Mouse (Mus musculus) thymus, postnatal 25 days (tissue): ENCODE data around the gene Ccdc27.

ENCODE experiments used
- DNase-seq: peaks from one replicate; pipeline ENCODE4 v3.0.0; 2022

Ccdc27 gene

GRCm38 (mm10) chr4:154024729-154025521 lies 17.6 kb downstream of the Ccdc27 start:
- no peak for DNase-seq

GRCm38 (mm10) chr4:154023754-154024601 lies 18.5 kb downstream of the Ccdc27 start:
- no peak for DNase-seq

DNA sequence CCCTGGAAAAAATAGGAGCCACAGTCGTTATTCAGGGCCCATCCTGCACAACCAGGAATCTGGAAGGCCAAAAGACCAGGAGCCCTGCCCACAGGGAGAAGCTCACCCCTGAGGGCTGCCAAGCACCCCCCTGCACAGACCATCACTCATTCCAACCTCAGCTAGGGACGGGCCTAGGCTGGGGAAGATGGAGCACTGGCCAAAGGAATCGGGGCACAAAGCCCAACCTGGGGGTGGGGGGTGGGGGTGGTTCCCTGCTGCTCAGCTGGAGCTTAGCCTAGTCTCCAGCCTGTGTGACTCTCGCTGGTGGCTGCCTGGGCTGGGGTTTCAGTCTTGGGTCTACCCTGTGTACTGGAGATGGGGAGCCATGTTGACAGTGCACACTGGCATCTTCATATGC lies 19.6 kb downstream of the Ccdc27 start:
- DNase-seq, result no peak

DNA sequence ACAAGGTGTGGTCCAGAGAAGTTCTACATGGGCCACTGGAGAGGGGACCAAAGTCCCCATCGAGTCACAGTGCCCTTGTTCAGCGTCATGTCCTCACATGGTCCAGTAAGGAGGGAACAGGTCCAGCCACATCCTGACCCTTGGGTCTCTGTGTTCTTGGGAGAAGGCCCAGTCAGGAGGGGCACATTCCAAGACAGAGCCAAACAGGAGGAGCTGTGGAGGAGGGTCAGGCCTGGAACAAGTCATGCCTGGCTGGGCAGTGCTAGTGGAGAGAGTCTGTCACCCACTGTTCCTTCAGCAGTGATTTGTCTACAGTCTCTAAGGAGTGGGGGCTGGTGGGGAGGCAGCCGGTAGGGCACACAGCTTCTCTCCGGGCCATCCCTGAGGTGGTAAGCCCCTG lies 20.1 kb downstream of the Ccdc27 start:
- DNase-seq, result no peak

DNA sequence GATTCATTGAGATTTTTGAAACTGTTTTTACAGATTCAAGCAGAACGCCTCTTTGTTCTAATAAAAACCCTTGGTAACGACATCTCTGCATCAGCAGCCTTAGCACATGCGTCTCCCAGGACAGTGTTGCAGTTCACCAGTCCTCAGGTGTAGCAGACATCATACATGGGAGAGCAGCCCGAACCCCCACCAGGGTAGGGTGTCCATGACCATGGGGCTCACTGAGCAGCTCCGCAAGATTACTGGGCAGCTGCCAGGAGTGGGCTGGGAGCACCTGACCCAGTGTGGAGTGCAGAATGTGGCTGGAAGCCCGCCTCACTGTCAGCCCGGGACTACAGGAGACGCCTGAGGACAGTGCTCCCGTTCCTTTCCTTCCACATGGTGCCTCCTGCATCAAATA lies 21.0 kb downstream of the Ccdc27 start:
- DNase-seq, result no peak

DNA sequence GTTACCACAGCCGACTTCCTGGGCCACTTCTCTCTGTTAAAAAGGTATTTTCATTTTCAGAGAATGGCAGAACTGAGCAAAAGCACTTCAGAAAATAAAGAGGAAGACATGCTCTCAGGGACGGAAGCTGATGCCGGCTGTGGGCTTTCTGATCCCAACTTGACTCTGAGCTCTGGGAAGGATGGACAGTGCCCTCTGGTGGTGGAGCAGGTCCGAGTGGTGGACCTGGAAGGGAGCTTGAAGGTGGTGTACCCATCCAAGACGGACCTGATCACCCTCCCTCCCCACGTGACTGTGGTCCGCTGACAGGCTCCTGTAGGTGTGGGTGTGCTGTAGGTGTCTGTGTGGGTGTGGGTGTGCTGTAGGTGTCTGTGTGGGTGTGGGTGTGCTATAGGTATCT lies 22.9 kb downstream of the Ccdc27 start:
- DNase-seq, result peak; percentile 50

- DNase-seq, result no peak
Measured at GRCm38 (mm10) chr4:154015476-154015875, 27.0 kb downstream of the Ccdc27 start.

DNA sequence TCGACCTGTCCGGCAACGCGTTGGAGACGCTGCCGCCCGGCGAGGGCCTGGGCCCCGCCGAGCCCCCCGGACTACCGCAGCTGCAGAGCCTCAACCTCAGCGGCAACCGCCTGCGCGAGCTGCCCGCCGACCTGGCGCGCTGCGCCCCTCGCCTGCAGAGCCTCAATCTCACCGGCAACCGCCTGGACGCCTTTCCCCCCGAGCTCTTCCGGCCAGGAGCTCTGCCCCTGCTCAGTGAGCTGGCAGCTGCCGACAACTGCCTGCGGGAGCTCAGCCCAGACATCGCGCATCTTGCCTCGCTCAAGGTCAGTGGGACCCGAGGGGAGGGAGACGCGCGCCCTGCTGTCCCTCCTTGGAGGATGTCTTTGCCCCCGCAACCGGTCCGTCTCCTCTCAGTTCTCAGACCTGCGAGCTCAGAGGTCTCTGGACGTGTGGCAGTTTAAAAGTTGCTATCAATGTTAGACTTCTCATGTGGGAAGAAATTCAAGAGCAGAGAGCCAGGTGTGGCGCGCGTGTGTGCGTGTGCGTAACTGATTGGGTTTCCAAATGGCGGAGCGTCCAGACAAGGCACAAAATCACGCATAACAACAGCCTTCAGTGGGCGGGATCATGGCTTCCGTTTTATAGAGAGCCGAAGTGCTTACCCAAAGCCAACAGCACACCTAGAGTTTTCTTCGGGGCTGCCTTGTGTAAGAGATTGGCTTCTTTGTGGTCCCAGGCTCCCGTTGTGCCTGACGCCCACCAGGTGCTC lies 30.2 kb downstream of the Ccdc27 start:
- DNase-seq, result peak; percentile 31

- DNase-seq, result peak; percentile 80
Measured at GRCm38 (mm10) chr4:154011646-154012089, 30.8 kb downstream of the Ccdc27 start, which contains the start of gene Lrrc47. Gene Lrrc47, plus strand, starts transcription at chr4:154011731.

DNA sequence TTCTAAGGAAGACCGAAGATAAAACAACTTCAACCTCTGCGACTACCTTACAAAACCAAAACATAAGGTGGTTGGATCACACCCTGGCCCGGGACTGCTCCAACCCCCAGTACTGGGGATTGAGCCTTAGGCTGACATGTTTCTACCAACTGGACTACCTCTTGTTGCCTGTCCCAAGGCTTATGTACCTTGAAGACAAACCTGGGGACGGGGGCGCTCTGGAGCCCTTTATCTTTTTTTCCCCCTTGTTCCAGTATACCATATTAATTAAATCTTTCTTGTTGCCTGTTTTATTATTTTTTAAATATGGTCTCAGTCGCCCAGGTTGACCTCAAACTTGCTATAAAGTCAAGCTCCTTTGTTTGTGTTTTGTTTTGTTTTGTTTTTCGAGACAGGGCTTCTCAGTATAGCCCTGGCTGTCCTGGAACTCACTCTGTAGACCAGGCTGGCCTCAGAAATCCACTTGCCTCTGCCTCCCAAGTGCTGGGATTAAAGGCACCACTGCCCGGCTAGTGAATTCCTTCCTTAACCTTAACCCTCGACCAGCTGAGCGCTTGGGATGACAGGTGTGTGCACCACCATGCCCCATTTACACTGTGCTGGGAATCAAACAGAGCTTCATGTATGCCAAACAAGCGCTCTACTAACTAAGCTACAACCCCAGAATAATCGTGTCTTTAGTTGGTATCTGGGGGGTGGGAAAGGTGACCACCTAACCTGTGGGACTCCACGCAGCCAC lies 31.4 kb downstream of the Ccdc27 start:
- no peak for DNase-seq

DNA sequence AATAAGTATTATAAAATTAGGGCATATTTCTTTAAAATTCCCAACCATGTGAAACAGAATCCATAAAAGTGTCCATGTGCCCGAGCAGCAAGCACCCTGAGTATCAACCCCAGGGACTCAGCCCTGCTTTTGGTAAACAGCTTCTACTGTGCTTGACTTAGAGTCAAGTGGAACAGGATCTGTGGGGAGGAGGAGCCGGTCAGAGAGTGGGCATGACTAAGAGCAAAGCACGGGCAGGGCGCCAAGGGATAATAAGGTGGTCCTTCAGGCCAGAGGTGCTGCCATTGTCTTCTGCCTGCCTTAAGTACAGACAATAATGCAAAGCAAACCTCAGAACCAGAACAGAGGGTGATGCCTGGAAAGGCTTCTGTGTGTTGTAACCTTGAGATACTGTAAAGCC lies 34.7 kb downstream of the Ccdc27 start:
- DNase-seq, result no peak

- no peak for DNase-seq
Measured at GRCm38 (mm10) chr4:154006264-154006663, 36.2 kb downstream of the Ccdc27 start.

DNA sequence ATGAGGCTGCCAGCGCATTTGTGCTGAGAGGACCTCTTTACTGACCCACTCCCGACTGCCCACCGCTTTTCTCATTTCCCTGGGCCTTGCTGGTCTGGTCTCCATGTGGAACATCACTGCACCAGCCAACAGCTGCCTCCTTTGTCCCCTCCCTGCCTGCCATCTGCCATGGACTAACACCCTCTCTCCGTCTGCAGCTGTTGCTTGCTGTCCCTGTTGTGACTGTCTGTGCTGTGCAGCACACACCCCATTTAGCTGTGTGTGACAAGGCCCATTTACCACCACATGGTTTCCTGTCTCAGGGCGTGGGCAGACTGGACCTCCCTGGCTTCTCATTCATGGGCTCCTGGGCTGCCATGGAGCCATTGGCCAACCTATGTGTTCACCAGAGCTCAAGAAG lies 37.0 kb downstream of the Ccdc27 start:
- no peak for DNase-seq

- DNase-seq, result no peak
Measured at GRCm38 (mm10) chr4:153993505-153993904, 49.0 kb downstream of the Ccdc27 start.

GRCm38 (mm10) chr4:153992715-153993114 lies 49.8 kb downstream of the Ccdc27 start:
- no peak for DNase-seq

- DNase-seq, result no peak
Measured at GRCm38 (mm10) chr4:153980470-153980869, 62.0 kb downstream of the Ccdc27 start.

DNA sequence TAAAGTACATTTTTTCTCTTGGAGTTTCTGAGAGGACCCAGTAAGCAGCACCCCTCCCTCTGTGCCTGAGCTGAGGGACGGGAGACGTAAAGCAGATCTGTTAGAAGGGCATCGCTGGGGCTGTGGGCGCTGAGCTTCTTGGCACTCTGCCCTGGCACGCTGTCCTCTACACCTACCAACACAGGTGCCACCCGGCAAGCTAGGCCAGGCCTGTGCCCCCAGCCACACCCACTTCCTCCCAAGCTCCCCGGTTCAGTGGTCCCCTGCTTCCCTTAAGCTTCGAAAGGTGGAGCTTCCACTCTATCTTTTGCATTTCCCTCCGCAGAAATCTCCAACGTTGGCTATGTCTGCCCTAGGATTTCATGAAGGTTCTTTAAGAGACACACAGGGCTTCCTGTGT lies 63.2 kb downstream of the Ccdc27 start:
- DNase-seq, result no peak
